Mouse (Mus musculus) liver, adult 2 months (tissue): ENCODE results near the gene Foxp4. TPM values are rescaled to one million over a fixed set of nuclear protein-coding genes. Genes with fewer than 3 reads are reported as not detected.
A peak's percentile ranks its signal among the peaks of the same experiment; 100 is the strongest.

Experiments
- DNase-seq: peaks from one replicate; pipeline ENCODE4 v3.0.0-alpha.2; 2011; ENCODE audit warnings: low read depth, low spot score; ENCODE audit errors: extremely low read depth
- H3K27ac ChIP-seq: fragments of 200-500 bp; replicated peaks from 2 replicates; pipeline ENCODE4 v1.5.1; 2012; ENCODE audit warnings: low read depth, mild to moderate bottlenecking, control low read depth, inconsistent platforms, low read length; ENCODE audit not compliant: insufficient read depth
- H3K27me3 ChIP-seq: fragments of 200-500 bp; 2 replicates; pipeline ENCODE4 v1.6.1; 2012; ENCODE audit warnings: mild to moderate bottlenecking, moderate library complexity, low read length, inconsistent platforms; ENCODE audit not compliant: control insufficient read depth, insufficient read depth
- H3K36me3 ChIP-seq: fragments of 200-500 bp; 2 replicates; pipeline ENCODE4 v1.6.1; 2012; ENCODE audit warnings: low read length, inconsistent platforms; ENCODE audit not compliant: control insufficient read depth, insufficient read depth
- H3K4me1 ChIP-seq: fragments of 200-500 bp; 2 replicates; pipeline ENCODE4 v1.6.1; 2011; ENCODE audit warnings: low read length; ENCODE audit not compliant: control insufficient read depth, insufficient read depth
- H3K4me3 ChIP-seq: fragments of 200-500 bp; 2 replicates; pipeline ENCODE4 v1.5.1; 2011; ENCODE audit warnings: low read depth, mild to moderate bottlenecking, control low read depth, low read length, moderate library complexity; ENCODE audit not compliant: insufficient read depth
- H3K79me2 ChIP-seq: fragments of 200-500 bp; 2 replicates; pipeline ENCODE4 v1.6.1; 2012; ENCODE audit warnings: inconsistent platforms, mild to moderate bottlenecking, low read length, moderate library complexity; ENCODE audit not compliant: control insufficient read depth, insufficient read depth
- H3K9ac ChIP-seq: fragments of 200-500 bp; 2 replicates; pipeline ENCODE4 v1.6.1; 2012; ENCODE audit warnings: low read depth, mild to moderate bottlenecking, control low read depth, inconsistent platforms, low read length
- CTCF ChIP-seq: fragments of 200-500 bp; IDR thresholded peaks from 2 replicates; pipeline ENCODE4 v1.5.1; 2011; ENCODE audit warnings: low read depth, low read length, control low read depth
- POLR2A ChIP-seq: fragments of 200-500 bp; IDR thresholded peaks from 2 replicates; pipeline ENCODE4 v1.6.1; 2011; ENCODE audit warnings: low read length, control low read depth; ENCODE audit not compliant: insufficient read depth; ENCODE audit errors: extremely low read depth
- WGBS: fragments of 180-500 bp; shearing (Covaris S2); methylation state at CpG from one replicate; pipeline ENCODE4 v1.1.7; 2018; 5-methylcytosine and 5-hydroxymethylcytosine counted together
- polyA plus RNA-seq: library from polyadenylated mRNA; depleted of rRNA; stranded (reverse); fragments of >200 nt; gene quantifications from 2 replicates; pipeline ENCODE4 v1.2.3, GENCODE M21; 2012
- total RNA-seq: library from RNA; depleted of rRNA; stranded (reverse); fragments of >200 nt; gene quantifications from 2 replicates; pipeline ENCODE4 v1.2.3, GENCODE M21; 2014

The Foxp4 gene
- total and polyA plus RNA-seq, 2 experiments = 2.0 to 24.6 TPM

DNA sequence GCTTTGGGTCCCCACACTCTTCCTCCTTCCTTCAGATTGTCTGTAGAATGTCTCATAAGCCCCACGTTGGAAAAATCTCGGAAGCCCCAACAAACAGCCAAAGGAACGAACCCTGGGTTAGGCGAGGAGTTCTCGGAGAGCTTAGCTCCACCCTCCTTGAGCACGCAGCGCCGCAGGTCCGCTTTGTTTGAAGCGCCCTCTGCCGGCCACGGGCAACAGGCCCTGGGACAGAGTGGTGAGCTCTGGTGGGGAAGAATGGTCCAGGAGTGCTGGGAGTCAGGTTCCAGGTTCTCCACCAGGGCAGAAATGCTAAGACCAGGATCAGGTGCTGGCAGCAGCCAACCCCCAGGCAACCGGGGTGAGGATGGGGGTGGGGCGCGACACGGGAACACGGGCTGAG is 59.9 kb downstream of the Foxp4 start:
- peak; percentile 45 for DNase-seq
- H3K79me2 ChIP-seq = no peaks in the 10 kb centered on the region
- H3K9ac ChIP-seq = 0 out of 2 replicates have a peak overlapping the region, but pooled peaks have one; percentile 15
- no peaks in the 10 kb centered on the region for H3K36me3 ChIP-seq
- no peak overlapping the region for H3K4me3 ChIP-seq
- WGBS = 2% methylated on average over 17 of the region's 17 CpGs
- no peak overlapping the region for H3K27ac ChIP-seq
- H3K27me3 ChIP-seq = no peaks in the 10 kb centered on the region
- no peaks in the 10 kb centered on the region for H3K4me1 ChIP-seq
- no peak for TF ChIP-seq POLR2A
- peak; percentile 98 for TF ChIP-seq CTCF

DNA sequence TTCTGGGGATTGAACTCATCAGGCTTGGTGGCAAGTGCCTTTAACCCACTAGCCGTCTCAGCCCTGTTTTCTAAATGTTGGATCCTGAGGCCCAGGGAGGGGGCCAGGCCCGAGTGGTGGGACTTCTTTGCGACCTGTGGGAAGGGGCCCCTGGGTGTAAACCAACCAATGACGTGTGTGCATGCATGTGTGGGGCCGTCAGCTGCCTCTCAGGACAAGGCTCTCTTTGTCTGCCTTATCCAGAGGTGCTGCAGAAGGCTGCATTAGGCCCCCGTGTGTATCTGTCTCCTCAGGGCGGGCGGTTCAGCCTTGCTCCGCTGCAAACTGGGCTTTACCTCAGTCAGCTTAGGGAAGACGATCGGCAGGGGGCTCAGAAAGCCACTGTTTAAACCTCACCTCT is 61.0 kb downstream of the Foxp4 start:
- Histone ChIP-seq H3K79me2 (no peaks in the 10 kb centered on the region), H3K4me1 (no peaks in the 10 kb centered on the region), H3K9ac (no peak overlapping the region), H3K27me3 (no peaks in the 10 kb centered on the region), H3K27ac (no peak overlapping the region), H3K4me3 (no peak overlapping the region), H3K36me3 (no peaks in the 10 kb centered on the region)
- 39% methylated on average over 11 of the region's 11 CpGs for WGBS
- DNase-seq = no peak
- TF ChIP-seq POLR2A = no peak
- no peak for TF ChIP-seq CTCF

DNA sequence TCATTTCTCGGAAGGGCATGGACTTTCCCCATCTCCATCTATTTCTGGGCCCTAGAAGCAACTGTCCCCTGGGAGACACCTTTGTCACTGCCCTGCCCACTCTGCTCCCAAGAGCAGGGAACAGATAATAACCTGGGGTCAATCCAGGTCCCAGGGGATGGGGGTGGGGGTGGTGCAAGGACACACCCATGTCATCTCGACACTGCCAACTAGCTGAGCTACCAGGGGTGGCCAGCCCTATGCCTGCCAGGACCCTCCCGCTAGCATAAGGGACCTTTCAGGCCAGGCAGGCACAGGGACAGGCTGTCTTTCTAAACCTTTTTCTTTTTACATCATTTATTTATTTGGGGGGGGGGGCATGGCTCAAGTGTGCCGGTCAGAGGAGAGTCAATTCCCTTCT is 61.4 kb downstream of the Foxp4 start:
- Histone ChIP-seq H3K9ac (no peak overlapping the region), H3K79me2 (no peaks in the 10 kb centered on the region), H3K4me3 (no peak overlapping the region), H3K27me3 (no peaks in the 10 kb centered on the region), H3K4me1 (no peaks in the 10 kb centered on the region), H3K36me3 (no peaks in the 10 kb centered on the region), H3K27ac (no peak overlapping the region)
- 51% methylated on average over 4 of the region's 4 CpGs for WGBS
- no peak for DNase-seq
- TF ChIP-seq POLR2A = no peak
- no peak for TF ChIP-seq CTCF

DNA sequence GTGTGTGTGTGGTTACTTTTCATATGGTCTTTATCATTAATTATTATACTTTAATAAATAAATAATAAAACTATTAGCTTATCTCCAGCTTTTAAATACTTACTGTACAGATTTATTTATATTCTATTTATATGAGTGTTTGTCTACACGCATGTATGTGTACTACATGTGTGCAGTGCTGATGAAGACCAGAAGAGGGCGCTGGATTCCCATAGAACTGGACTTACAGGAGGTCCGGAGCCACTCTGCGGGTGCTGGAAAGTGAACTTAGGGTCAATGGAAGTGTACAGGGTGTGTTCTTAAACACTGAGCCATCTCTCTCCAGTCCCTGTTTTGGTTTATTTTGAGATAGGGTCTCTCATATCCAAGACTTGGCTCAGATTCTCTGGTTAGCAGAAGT is 68.9 kb downstream of the Foxp4 start:
- TF ChIP-seq CTCF (no peak), POLR2A (no peak)
- Histone ChIP-seq H3K27me3 (no peaks in the 10 kb centered on the region), H3K4me3 (no peak overlapping the region), H3K79me2 (no peaks in the 10 kb centered on the region), H3K36me3 (no peaks in the 10 kb centered on the region), H3K4me1 (peaks cover 4% of the 10 kb centered on the region; the same call in 1 of the 2 replicates), H3K9ac (no peak overlapping the region), H3K27ac (no peak overlapping the region)
- 78% methylated on average over 4 of the region's 4 CpGs for WGBS
- no peak for DNase-seq

DNA sequence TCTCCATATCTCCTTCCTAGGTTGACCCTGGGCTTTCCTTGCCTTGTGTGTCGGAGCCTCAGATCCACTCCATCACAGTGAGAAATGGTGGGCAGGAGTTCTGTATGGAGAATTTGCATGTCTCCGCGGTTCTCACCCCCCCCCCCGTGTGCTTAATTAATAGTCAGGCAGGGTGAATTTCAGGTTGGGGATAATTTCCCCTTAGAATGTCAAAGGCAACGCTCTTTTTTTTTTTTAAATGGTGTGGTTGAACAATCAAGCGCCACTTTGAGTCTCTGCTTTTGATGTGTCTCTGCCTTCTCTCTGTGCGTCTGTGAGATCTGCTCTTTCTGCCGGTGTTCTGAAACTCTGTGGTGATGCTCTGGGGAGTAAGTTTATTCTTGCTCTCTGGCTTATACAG is 69.5 kb downstream of the Foxp4 start:
- Histone ChIP-seq H3K36me3 (no peaks in the 10 kb centered on the region), H3K79me2 (no peaks in the 10 kb centered on the region), H3K9ac (no peak overlapping the region), H3K27ac (no peak overlapping the region), H3K27me3 (no peaks in the 10 kb centered on the region), H3K4me1 (peaks cover 4% of the 10 kb centered on the region; the same call in 1 of the 2 replicates), H3K4me3 (no peak overlapping the region)
- no peak for DNase-seq
- 94% methylated on average over 8 of the region's 8 CpGs for WGBS
- TF ChIP-seq POLR2A (no peak), CTCF (no peak)

DNA sequence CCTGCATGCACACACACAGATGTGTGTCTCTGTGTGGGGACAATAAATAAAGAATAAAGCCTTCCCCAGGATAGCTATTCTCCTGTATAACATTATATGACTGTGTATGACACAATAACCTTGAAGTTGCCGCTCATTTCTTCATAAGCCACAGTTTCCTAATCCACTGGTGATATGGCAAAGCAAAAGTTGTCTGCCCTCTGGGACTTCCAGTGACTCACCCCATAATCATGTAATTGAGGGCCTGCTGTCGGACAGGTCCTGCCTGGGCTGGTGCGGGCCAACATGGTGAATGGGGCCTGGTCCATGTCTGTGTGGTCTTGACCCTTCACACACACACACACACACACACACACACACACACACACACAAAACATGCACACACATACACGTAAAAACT is 70.7 kb downstream of the Foxp4 start:
- TF ChIP-seq CTCF = no peak
- TF ChIP-seq POLR2A = no peak
- Histone ChIP-seq H3K9ac (no peak overlapping the region), H3K4me1 (peaks cover 4% of the 10 kb centered on the region; the same call in 1 of the 2 replicates), H3K27me3 (no peaks in the 10 kb centered on the region), H3K27ac (no peak overlapping the region), H3K4me3 (no peak overlapping the region), H3K36me3 (no peaks in the 10 kb centered on the region), H3K79me2 (no peaks in the 10 kb centered on the region)
- WGBS = 95% methylated on average over 4 of the region's 4 CpGs
- DNase-seq = no peak
